Mouse (Mus musculus) liver, postnatal 0 days (tissue): ENCODE data around the gene Tm4sf1.

Experiments
- CTCF ChIP-seq: sonication (generic); IDR thresholded peaks from 2 replicates; pipeline ENCODE4 v1.5.1; 2016; ENCODE audit warnings: antibody characterized with exemption, low read depth
- EP300 ChIP-seq: IDR thresholded peaks from 2 replicates; pipeline ENCODE4 v1.6.1; 2016; ENCODE audit warnings: antibody characterized with exemption, low read depth, mild to moderate bottlenecking

- no peak for TF ChIP-seq CTCF
- TF ChIP-seq EP300, result no peak
These were observed 13.7 kb downstream of the Tm4sf1 start for GRCm38 (mm10) chr3:57287854-57288720.
